Mouse (Mus musculus) c-Kit-negative CD71-positive TER-119-positive erythroid progenitor cells, embryonic 14.5 days (primary cell): ENCODE results near the gene Prpf4b.
"Not testable (repeated sequence)": the region's sequence is repeated elsewhere in the genome, so short reads cannot be mapped to it uniquely, and the experiment has no call there.

Source experiments
- DNase-seq: peaks from one replicate; pipeline ENCODE4 v3.0.0-alpha.2; 2013; ENCODE audit warnings: low read depth, low spot score

Prpf4b gene

GRCm38 (mm10) chr13:34934931-34935644 lies 60.0 kb downstream of the Prpf4b start:
- DNase-seq, result no peak

GRCm38 (mm10) chr13:34942370-34942769 lies 67.3 kb downstream of the Prpf4b start:
- no peak for DNase-seq

DNA sequence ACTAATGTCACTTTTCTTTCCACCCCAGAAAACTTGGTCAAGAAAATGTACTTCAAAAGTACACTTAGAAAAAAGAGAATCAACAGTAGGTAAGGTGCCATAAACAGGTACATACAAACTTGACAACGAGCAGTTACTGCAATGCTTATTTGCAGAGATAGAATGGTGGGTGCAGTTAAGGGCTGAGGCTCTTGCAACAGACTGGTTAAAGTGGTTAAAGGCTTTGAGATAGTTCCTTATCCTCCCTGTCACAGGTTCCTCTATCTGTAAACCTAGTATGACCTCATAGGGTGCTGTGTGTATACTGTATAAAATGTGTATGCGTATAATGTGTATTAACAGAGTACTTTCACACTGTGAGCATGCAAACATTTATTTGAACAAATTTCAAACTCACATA lies 76.3 kb downstream of the Prpf4b start:
- not testable (repeated sequence) for DNase-seq
